Mouse (Mus musculus) heart, adult 11 months (tissue): Measurements from ENCODE around the gene Dnase1l1.

Source experiments
- DNase-seq: peaks from one replicate; pipeline ENCODE4 v3.0.0; 2022

Gene Dnase1l1

DNA sequence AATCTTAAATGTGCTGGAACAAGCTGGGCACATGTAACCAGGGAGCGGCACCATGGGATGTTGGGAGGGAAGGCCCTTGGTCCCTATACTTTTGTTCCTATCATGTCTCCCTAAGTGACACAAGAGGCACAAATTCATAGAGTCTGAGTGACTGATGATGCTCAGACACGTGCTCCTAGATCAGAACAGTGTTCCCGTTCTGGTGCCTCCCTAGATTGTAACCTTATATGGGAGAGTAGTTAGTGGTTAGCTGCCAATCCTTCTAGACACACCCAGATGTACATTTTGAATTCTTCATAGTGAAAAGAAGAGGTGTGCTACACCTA is 12.4 kb downstream of the Dnase1l1 start:
- DNase-seq: no peak

GRCm38 (mm10) chrX:74257746-74258145 is 24.4 kb downstream of the Dnase1l1 start:
- DNase-seq: no peak

- DNase-seq: peak; percentile 92
Measured at GRCm38 (mm10) chrX:74254888-74255565, 27.1 kb downstream of the Dnase1l1 start.

- DNase-seq: peak; percentile 100
Measured at GRCm38 (mm10) chrX:74254153-74254887, 27.8 kb downstream of the Dnase1l1 start, which contains the start of gene Emd. TSS of gene Emd (plus strand) at chrX:74254687.

GRCm38 (mm10) chrX:74249615-74250014 is 32.5 kb downstream of the Dnase1l1 start, which contains the start of gene Flna:
TSS of gene Flna (minus strand) at chrX:74249820.
- DNase-seq: peak; percentile 97

DNA sequence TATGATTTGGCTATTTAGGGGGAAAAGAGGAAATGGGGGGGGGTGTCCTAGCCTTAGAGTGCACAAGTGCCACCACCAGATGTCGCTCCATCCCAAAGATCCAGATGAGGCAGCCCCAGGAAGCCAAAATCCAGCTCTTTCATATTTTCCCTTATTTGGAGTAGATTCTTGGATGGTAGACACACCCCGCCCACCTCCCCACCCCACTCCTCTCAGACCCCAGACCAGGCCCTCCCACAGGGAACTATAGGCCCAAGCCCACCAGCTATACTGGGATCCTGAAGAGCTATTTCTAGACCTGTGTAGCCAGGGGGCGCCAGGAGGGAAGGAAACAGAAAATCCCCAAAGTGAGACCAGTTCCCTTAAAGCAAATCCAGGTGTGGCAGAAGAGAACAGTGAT is 33.5 kb downstream of the Dnase1l1 start:
- peak; percentile 96 for DNase-seq

DNA sequence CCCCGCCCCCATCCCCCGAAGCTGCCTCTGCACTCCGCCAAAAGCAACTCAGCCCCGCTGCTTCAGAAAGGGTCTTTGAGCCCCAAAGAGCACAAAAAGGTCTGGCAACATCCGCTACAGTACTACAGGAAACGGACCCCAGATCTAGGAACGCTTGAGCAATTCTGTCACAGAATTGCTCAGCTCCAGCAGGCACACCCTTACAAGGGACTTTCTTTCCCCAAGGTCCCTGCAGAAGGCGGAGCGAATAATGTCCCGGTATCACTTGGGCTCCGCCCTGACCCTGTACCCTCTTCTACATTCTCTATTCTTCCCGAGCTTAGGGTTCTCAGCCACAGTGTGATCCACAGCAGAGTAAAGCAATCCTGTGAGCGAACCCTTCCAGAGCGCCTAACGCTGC is 35.4 kb downstream of the Dnase1l1 start:
- peak; percentile 97 for DNase-seq

DNA sequence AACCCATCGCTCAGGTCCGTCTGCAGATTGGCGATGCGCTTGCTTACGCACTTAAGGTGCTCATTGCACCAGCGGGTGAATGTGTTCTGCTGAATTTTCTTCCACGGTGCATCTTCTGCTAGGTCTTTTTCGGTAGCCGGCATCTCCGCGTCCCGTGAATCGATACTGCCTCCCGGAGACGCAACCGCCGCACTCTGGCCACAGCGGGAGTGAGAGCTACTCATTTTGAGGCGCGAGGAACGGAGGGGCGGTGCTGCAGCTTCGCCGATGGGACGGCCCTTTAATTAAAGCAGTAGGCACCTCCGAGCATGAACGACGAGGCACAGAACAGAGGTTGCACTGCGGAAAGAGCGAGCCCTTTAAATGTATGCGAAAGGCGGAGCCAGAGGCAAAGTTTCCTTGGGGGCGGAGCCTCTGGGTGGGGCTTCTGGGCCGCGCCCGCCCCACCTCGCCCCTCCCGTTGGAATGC is 35.9 kb downstream of the Dnase1l1 start:
- peak; percentile 99 for DNase-seq

DNA sequence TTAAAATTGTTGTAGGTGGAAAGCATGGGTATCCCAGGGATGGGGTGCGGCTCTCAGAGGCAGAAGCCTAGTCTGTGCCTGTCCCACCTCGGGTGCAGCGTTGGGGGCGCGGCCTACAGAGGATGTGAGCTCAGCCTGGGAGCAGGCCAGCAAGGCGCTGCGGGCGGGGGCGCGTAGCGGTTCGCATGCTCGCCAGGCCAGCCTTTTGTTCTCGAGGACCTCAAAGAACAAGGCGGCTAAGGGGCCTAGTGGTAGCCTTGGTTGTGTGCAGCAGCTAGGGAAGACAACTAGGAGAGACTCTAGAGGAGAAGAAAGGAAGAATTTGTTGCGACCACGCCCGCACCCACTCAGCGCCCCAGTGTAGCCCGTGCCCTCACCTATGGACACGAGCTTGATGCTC is 36.5 kb downstream of the Dnase1l1 start:
- DNase-seq: peak; percentile 99

- DNase-seq: peak; percentile 76
Measured at GRCm38 (mm10) chrX:74245107-74245506, 37.0 kb downstream of the Dnase1l1 start.

DNA sequence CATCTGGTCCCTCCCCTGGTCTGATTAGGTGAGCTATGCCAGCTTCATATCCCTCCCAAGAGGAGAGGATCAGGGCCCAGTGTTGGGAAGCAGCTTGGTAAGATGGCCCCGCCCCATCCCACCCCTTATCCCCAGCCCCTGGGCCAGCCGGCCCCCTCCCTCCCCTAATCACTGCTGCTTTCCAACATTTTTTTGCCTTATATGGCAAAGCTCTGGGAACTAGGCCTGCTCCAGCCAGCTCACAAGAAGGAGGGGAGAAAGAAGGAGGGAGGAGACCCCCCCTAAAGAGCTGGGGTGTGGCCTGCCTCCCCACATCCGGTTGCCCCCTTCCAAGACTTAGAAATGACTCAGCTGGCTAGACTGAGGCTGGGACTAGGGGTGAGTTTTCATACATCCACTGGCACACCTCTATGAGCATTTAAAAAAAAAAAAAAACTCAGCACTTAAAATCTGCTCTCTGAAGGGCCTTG is 37.5 kb downstream of the Dnase1l1 start:
- peak; percentile 98 for DNase-seq

DNA sequence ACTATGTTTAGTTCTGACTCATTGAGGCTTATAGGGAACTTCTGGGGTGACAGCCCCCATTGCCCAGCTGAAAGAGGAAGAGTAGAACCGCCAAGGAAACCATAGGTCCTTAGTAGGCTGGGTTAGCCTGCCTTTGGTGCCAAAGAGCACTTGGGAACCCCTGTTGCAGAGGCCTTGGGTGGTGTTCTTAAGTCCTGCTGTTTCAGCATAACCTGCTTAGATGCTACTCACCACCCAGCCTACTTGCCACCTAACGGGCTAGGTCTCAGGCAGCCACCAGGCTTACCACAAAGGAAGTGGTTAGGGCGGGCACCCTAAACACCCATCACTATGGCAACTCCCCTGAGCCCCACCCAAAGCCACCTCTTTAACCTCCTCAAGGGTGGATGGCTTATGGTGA is 38.3 kb downstream of the Dnase1l1 start:
- peak; percentile 97 for DNase-seq

DNA sequence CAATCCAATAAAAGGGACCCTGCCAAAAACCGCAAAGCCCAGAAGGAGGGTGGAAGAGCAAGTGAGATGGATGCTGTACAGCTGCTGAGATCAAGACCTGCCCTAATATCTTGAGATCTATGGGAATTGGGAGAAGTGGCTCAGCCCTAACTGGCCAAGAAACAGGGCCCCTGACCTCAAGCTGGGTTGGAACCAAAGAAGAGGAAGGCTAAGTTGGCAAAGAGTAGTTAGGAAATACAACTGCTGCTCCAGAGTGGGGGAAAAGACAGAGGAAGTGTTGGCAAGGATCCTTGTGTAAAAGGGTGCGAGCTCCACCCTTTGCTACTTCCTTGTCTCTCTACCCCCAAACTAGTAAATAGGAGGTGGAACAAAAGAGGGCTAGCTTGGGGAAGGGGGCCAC is 38.7 kb downstream of the Dnase1l1 start:
- no peak for DNase-seq

- peak; percentile 70 for DNase-seq
Measured at GRCm38 (mm10) chrX:74240332-74240731, 41.8 kb downstream of the Dnase1l1 start.

GRCm38 (mm10) chrX:74233196-74233595 is 48.9 kb downstream of the Dnase1l1 start:
- peak; percentile 52 for DNase-seq

GRCm38 (mm10) chrX:74230038-74230437 is 52.1 kb downstream of the Dnase1l1 start:
- peak; percentile 80 for DNase-seq
